Mouse (Mus musculus) T-helper 2 cell (primary cell): ENCODE data around the gene Rreb1.
"Not testable (repeated sequence)": the region's sequence is repeated elsewhere in the genome, so short reads cannot be mapped to it uniquely, and the experiment has no call there.

Experiments
- in situ Hi-C: fragments of 300-600 bp; cut with MboI, MseI; formaldehyde crosslinking; loops from one replicate; pipeline ENCODE4 v1.15.1; 2025; ENCODE audit warnings: high pct_unique_total_duplicates

Rreb1 gene

GRCm38 (mm10) chr13:37827263-37827995, 49.2 kb downstream of the Rreb1 start:
- in situ Hi-C loops = no loop called here

DNA sequence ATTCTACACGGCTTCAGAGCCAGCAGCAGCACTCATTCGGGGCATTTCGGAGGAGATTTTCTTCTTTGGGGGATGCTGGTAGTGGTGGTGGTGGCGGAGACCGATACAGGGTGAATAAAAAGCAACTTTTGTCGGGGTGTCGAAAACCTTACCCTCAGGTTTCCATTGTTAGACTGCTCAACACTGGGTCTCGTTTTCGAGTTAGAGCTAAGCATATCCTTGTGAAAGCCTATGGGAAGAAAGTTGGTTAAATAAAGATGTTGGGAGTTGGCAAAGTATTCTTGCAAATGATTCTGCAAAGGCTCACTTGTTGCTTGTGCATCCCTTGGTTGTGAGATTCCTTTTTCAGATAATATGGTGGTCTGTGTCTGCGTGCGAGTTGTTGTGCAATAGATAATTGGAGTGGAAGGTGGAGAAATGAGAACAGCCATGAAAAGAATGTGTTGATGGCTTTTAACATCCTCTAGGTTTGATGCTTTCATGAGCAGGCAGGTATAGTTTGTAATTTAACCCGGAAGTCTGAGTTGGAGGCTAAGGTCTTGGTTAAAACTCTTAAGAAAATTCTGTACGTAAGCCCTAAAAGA, 49.9 kb downstream of the Rreb1 start:
- in situ Hi-C loops = no loop called here

- in situ Hi-C loops = no loop called here
These were observed 50.7 kb downstream of the Rreb1 start for GRCm38 (mm10) chr13:37828928-37829327.

- in situ Hi-C loops = no loop called here
These were observed 52.1 kb downstream of the Rreb1 start for GRCm38 (mm10) chr13:37830256-37830655.

- in situ Hi-C loops = no loop called here
These were observed 52.7 kb downstream of the Rreb1 start for GRCm38 (mm10) chr13:37830874-37831311.

DNA sequence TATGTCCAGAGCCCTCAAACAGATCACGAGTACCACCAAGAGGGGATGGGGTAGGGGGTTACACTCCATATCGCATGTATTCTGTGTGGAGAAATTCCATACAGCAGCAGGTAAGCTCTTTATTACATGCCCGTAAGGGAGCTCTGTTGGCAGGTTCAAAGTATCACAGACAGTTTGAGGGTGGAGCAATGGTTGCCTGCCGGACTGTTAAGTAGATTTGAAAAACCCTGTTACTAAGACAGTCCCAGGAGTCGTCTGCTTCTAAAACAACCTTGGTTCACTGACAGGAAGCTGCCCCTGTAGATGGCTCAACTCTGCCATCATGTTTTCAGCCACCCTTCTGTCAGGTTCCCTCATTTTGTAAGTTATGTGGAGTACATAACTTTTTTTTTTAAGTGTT, 54.3 kb downstream of the Rreb1 start:
- in situ Hi-C loops = no loop called here

DNA sequence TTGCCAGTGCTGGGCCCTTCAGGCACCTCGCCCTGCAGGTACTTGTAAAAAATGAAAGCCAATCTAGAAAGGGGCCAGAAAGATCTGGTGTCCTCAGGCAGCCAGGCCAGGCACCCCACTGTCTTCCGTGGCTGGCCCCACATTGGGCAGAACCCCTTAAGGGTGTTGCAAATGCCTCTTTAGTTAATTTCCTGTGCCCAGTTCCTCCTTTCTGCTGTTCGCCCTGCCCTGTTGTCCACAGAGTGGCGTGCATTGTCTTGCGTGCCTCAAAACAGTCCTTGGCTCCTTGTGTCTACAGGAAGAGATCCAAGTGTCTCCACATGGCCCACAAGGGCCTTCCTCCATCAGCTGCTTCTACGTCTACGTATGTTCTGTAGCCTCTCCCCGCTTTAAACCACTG, 55.3 kb downstream of the Rreb1 start:
- in situ Hi-C loops = no loop called here

DNA sequence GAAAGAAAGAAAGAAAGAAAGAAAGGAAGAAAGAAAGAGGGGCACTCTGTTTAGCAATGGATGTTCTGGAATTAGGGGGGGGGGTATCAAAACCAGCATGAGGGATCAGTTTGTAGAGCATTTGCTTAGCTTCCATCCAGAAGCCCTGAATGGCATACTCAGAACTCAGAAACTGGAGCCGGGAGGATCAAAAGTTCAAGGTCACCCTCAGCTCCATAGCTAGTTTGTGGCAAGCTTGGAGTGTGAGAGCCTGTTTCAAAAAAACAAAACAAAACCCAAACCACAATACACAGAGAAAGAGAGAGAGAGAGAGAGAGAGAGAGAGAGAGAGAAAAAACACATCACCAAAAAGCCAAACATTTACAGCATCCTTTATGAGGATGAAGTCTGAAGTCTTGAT, 57.1 kb downstream of the Rreb1 start:
- in situ Hi-C loops = no loop called here

GRCm38 (mm10) chr13:37835811-37836210, 57.6 kb downstream of the Rreb1 start:
- in situ Hi-C loops = not testable (repeated sequence)

DNA sequence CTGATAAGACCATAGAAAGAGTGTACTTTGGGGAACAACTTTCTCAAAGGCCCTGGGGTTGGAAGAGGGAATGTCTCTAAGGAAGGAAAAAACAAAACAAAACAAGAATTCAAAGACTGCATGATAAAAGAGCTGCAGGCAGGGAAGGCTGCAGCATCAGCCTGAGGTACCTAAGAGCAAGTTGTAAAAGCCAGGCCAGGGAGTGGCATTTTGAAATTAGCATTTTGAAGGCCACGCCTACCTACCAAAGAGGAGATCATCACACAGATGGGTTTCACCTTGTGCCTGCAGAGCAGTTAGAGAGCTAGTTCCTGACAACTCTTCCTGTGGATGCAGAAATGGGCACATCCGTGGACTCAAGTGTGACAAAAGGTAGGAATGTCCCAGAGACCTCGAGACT, 59.2 kb downstream of the Rreb1 start:
- in situ Hi-C loops = no loop called here

DNA sequence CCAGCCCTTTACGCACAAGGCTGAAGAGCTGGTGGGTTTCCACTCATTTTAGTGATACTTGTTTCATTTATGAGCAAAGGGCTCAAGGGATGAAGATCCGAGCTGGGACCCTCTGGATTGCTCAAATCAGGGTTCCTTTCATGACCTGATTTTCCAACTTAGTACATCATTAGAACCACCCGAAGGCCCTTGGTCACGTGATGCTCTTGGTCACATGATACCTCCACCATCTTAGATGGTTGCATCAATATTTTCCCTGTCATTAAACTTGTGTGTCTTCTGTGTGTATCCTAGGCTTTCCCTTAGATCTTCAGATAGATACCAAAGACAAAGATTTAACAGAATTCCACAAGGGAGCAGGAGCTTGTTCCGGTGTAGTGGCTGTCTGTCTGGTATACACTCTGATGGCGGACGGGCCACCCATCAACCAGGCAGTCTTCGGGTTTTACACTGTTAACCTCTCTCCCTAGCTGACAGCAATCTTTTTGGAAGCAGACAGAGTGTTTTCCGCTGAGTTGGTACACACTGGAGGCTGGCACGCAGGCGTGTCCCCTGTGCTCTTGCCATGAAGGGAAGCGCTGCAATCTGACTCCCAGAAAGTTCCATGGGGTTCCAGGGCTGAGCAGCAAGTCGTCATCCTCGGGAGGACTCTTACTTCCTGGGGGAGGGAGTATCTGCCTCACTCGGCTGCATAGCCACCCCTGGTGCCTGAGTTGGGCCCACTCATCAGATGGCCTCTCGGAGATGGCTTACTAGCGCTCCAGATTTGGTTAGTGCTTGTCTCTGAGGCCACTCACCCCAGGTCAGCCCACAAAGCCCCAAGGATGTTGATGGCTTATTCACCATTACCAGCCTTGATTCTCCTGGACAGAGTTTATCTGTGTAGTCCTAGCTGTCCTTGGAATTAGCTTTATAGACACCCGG, 60.3 kb downstream of the Rreb1 start:
- in situ Hi-C loops = no loop called here

DNA sequence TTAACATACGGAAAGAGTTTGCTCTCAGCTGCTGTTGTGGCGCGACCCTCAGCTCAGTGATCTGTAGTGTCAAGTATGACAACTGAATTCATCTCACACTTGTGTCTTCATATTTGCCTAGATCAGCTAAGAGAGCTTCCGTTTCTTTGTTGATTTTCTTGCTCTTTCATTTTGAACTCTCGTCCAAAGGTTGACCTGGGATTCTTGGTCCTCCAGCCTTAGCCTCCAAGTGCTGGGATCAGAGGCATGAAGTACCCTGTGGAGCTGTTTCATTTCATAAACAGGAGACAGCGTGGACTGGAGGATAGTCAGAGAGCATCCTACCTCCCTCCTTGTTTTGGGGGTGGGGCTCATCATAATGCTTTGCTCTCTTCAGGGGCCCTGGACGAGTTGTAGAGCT, 65.0 kb downstream of the Rreb1 start:
- in situ Hi-C loops = no loop called here

DNA sequence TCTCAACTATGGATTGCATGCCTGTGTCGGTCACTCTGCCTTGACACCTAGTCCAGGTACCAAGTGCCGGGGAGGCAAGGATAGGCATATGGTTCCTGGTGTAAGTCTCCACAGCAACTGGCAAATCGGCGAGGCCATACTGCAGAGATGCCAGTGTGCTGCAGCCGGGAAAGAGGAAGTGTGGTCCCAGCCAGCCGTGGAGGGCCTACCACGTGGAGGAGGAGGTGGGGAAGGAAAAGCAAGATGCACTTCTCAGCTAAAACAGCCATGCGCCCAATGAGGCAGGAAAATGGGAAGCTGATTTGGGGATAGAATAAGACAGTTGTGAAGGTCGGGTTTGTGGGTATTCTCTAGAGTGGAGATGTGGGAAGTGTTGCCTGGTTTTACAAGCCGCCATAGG, 65.6 kb downstream of the Rreb1 start:
- in situ Hi-C loops = no loop called here

DNA sequence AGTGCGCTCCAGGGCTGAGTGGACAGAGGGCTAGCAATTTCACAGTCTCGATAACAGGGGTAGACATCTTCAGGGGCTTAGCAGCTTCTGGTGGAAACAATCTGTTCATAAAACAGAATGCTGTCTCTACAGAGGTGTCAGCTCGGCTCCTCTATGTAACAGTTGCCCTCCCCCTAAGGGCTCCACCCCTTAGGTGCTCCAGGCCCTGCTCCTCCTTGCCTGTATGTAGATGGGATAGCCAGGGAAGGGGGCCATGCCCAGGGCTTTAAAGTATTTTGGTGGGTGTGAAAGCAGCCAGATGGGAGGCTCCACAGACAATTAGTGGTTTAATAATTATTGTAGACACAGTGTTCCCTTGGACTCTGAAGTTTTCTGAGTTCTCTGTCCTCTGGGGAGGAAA, 67.0 kb downstream of the Rreb1 start:
- in situ Hi-C loops = no loop called here

DNA sequence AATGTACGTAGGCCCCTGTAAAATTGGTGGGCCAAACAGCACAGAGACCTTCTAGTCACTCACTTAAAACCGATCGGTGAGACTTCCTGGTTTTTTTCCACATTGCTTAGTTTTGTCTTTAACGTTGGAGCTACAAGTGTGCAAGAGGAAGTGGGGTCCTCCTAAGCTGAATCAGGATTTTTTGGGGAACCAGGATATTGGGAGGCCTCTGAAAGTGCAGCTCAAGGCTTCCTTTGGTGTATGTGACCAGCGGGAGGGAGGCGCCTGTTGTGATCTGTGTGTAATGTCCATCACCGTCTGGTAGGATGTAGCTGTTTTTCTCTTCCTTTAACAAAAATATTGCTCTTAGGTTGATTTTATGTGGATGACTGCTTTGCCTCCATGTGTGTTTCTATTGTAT, 67.4 kb downstream of the Rreb1 start:
- in situ Hi-C loops = no loop called here

- in situ Hi-C loops = no loop called here
These were observed 68.3 kb downstream of the Rreb1 start for GRCm38 (mm10) chr13:37846507-37846906.

DNA sequence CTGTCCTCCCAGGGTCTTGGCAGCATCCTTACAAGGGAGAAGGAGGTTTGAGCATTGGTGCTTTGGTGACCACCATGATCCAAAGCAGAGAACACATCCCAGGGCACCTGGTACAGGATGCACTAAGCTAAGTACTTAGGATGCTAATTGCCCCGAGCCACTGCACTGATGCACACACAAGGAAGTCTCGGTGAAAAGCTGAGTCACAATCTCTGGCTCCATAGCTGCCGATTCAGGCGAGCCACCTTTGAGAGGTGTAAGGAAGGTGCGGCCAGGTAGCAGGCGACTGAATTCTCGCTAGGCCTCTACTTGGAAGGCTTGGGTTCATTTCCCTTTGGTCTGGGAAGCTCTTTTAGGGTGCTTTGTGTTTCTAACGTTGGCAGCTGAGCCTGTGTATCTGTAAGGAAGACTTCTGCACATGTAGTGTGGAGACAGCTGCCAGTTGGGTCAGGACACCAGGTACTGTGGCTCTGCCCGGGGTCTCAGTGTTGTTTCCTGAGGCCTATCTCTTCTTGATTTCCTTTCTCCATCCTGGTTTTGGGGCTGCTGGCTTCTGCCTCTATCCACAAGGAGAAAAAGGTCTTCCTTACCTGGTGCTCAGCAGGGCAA, 68.9 kb downstream of the Rreb1 start:
- in situ Hi-C loops = no loop called here

- in situ Hi-C loops = no loop called here
These were observed 69.6 kb downstream of the Rreb1 start for GRCm38 (mm10) chr13:37847601-37848358.

- in situ Hi-C loops = no loop called here
These were observed 70.2 kb downstream of the Rreb1 start for GRCm38 (mm10) chr13:37848438-37848837.

DNA sequence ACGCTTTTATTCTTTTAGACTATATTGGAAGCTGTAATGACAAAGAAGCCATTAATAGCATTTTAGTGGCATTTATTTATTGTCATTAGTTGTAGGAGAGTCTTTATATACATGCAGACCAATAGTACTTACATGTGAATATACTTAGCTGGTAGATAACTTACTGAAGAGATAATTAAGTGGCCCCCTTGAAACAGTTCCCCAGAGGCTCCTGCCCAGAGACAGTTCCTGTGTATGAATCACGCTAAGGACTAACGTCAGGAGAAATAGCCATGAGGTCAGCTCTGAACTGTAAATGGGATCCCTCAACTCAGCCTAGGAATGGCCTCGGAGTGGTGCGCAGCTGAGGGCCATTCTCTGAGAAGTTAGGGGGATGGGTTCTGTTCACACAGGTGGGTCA, 73.4 kb downstream of the Rreb1 start:
- in situ Hi-C loops = no loop called here

DNA sequence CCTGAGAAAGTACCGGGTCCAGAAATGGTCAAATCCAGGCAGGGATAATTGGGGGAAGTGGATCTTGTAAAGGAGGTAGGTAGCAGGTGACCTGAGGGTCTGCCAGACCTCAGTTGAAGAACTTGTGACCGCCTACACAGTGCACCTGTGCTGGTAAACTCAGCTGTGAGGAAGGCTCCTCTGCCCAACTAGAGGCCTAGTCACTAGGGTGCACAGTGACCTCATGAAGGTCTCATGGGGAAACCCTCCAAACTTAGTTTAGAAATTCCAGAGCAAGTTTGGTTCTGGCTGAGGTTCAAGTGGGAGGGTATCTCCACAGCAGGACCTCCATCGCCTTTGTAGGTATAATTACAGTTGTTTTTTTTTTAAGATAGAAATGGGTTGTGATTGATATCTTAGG, 74.7 kb downstream of the Rreb1 start:
- in situ Hi-C loops = no loop called here
